Mouse (Mus musculus) heart, embryonic 10.5 days (tissue): Measurements from ENCODE around the gene Apbb1ip. TPM values are rescaled to one million over a fixed set of nuclear protein-coding genes. Genes with fewer than 3 reads are reported as not detected.

ENCODE experiments used
- DNase-seq: peaks from one replicate; pipeline ENCODE4 v3.0.0-alpha.2; 2017; ENCODE audit warnings: low spot score
- H3K27ac ChIP-seq: fragments of 300-500 bp; sonication (generic); 2 replicates; pipeline ENCODE4 v1.5.1; 2016; ENCODE audit warnings: mild to moderate bottlenecking
- H3K27me3 ChIP-seq: fragments of 300-500 bp; sonication (generic); 2 replicates; pipeline ENCODE4 v1.6.1; 2016; ENCODE audit warnings: mild to moderate bottlenecking; ENCODE audit not compliant: poor library complexity, insufficient read depth, severe bottlenecking
- H3K36me3 ChIP-seq: fragments of 300-500 bp; sonication (generic); 2 replicates; pipeline ENCODE4 v1.6.1; 2016; ENCODE audit warnings: mild to moderate bottlenecking, moderate library complexity
- H3K4me1 ChIP-seq: fragments of 300-500 bp; sonication (generic); 2 replicates; pipeline ENCODE4 v1.6.1; 2016; ENCODE audit warnings: mild to moderate bottlenecking
- H3K4me3 ChIP-seq: fragments of 300-500 bp; sonication (generic); 2 replicates; pipeline ENCODE4 v1.5.1; 2016; ENCODE audit warnings: mild to moderate bottlenecking, moderate library complexity
- H3K9me3 ChIP-seq: fragments of 300-500 bp; sonication (generic); 2 replicates; pipeline ENCODE4 v1.6.1; 2016; ENCODE audit warnings: mild to moderate bottlenecking, moderate library complexity
- WGBS: fragments of 180-500 bp; shearing (Covaris S2); methylation state at CpG from one replicate; pipeline ENCODE4 v1.1.7; 2016; 5-methylcytosine and 5-hydroxymethylcytosine counted together
- polyA plus RNA-seq: library from polyadenylated mRNA; unstranded; fragments of >200 nt; fragmentation: Nextera tagmentation; extraction: Ambion mirVana; gene quantifications from 2 replicates; pipeline ENCODE4 v1.2.1, GENCODE M21; 2016

The Apbb1ip gene
- polyA plus RNA-seq, 1 experiment from 2014 or later, result 0.77 TPM

DNA sequence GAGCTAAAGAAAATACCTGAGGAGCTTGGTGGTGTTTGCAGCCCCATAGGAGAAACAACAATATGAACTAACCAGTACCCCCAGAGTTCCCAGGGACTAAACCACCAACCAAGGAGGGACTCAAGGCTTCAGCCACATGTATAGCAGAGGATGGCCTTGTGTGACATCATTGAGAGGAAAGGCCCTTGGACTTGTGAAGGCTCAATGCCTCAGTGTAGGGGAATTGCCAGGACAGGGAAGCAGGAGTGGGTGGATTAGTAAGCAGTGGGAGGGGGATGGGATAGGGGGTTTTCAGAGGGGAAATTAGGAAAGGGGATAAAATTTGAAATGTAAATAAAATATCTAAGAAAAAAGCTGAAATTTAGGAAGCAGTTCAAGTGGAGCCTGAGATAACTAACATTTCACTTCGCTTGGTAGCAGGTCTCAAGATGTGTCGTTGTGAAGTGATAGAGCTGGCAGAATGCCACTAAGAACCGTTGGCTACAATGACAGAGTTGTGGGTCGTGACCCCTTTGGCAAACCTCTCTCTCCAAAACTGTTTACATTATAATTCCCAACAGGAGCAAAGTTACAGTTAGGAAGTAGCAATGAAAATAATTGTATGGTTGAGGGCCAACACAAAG is 7.6 kb downstream of the Apbb1ip start:
- Histone ChIP-seq H3K4me1 (no peaks in the 10 kb centered on the region), H3K4me3 (no peak overlapping the region), H3K36me3 (no peaks in the 10 kb centered on the region), H3K27ac (no peak overlapping the region), H3K9me3 (no peaks in the 10 kb centered on the region), H3K27me3 (no peaks in the 10 kb centered on the region)
- 56% methylated on average over 4 of the region's 4 CpGs for WGBS
- DNase-seq, result no peak

DNA sequence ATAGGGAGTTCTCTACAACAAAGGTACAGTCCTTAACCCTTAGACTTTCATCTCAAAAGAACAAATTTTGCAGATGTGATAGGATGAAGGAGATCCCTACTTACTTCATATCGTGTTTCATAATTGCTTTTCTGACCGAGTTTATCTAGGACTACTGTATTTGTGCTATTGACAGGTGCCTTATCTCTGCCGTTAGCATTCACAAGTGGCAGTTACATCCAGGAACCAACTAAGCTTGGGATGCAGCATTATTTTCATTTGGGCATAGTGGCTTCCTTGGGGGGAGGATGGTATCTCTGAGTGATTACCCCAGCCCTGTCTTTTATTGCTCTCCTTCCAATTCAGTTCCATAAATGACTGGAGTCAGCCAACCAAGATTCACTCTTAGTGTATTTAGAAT is 8.2 kb downstream of the Apbb1ip start:
- 68% methylated on average over 3 of the region's 3 CpGs for WGBS
- H3K36me3 ChIP-seq, result no peaks in the 10 kb centered on the region

DNA sequence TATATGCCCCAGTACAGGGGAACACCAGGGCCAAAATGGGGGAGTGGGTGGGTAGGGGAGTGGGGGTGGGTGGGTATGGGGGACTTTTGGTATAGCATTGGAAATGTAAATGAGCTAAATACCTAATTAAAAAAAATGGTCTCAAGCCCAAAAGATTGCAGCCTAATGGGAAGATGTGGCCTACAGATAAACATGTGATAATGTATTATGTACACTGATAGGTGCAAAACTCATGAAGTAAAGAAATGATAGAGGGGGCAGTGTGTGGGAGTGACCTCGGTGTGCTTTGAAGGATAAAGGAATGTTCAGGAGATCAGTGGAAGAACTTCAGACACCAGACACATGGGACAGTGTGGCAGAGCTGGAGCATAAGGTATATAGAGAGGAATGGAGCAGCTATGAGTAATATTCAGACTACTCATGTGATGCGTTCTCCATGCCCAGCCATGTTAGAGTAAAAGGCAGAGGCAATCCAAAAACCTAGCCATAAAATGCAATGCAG is 9.3 kb downstream of the Apbb1ip start:
- H3K27me3 ChIP-seq, result no peaks in the 10 kb centered on the region
- H3K27ac ChIP-seq, result no peak overlapping the region
- no peak overlapping the region for H3K4me3 ChIP-seq
- 72% methylated on average over 2 of the region's 2 CpGs for WGBS
- H3K9me3 ChIP-seq, result no peaks in the 10 kb centered on the region
- DNase-seq, result no peak
- H3K4me1 ChIP-seq, result no peaks in the 10 kb centered on the region
- H3K36me3 ChIP-seq, result no peaks in the 10 kb centered on the region

More for the DNA sequence above, 8.2 kb downstream of the Apbb1ip start:
- Histone ChIP-seq H3K27ac (no peak overlapping the region), H3K27me3 (no peaks in the 10 kb centered on the region), H3K4me1 (no peaks in the 10 kb centered on the region), H3K9me3 (no peaks in the 10 kb centered on the region), H3K4me3 (no peak overlapping the region)
- DNase-seq, result no peak

DNA sequence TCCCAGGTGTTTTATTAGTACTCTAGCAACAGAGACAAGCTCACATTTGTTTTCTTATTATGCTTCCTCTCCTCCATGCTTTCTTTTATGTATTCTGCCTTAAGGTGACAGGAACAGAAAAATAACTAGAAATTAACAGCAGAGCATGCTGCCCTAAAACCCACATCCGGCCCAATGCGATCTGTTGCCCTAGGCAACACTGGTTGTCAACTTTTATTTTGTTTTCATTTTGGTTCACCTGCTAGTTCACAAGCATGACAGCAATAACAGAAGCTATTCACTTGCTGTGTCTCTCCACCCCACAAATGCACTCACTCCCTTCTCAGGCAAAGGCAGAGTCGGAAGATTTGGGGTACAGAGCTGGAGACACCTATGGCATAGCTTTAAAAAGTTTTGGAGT is 10.3 kb downstream of the Apbb1ip start:
- H3K36me3 ChIP-seq, result no peaks in the 10 kb centered on the region
- no peaks in the 10 kb centered on the region for H3K9me3 ChIP-seq
- H3K27me3 ChIP-seq, result no peaks in the 10 kb centered on the region
- WGBS, result 81% methylated on average over 3 of the region's 3 CpGs
- no peak overlapping the region for H3K4me3 ChIP-seq
- no peaks in the 10 kb centered on the region for H3K4me1 ChIP-seq
- no peak for DNase-seq
- no peak overlapping the region for H3K27ac ChIP-seq

DNA sequence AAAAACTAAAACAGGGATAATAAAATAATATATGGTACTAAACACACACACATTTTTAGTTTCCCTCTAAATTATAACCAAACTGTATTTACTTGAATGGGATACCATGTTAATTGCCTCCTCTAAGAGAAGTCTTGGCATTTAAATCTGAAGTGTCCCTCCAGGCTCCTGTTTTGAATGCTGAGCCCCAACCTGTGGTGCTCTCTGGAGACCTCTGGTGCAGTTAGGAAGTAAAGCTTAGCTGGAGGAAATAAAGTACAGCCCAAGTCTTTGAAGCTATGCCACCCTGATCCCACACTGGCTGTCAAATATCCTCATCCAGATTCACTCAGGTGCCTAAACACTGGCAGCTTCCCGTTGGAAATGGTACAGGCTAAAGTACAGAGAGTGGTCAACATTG is 10.9 kb downstream of the Apbb1ip start:
- Histone ChIP-seq H3K4me3 (no peak overlapping the region), H3K9me3 (no peaks in the 10 kb centered on the region), H3K27ac (no peak overlapping the region), H3K27me3 (no peaks in the 10 kb centered on the region), H3K36me3 (no peaks in the 10 kb centered on the region), H3K4me1 (no peaks in the 10 kb centered on the region)
- no peak for DNase-seq
- 50% methylated on average over 1 of the region's 1 CpGs for WGBS

DNA sequence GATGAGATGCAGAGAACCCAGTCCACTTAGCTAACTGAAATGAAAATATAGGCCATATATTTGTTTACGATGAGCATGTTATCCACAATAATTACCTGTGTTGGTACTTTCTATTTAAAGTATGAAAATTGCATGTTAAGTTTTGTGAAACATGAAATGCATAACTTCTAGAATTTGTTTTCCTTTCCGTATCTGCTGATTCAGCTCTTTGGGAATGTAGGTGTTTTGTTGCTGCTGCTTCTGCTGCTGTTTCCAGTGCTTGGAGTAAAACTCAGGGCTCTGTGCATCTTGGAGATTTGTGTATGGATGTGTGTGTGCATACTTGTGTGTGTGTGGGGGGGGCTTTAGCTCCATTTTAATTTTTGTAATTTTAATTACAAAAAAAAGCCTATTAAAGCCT is 14.8 kb downstream of the Apbb1ip start:
- Histone ChIP-seq H3K36me3 (no peaks in the 10 kb centered on the region), H3K4me1 (no peaks in the 10 kb centered on the region), H3K27ac (no peak overlapping the region), H3K9me3 (no peaks in the 10 kb centered on the region), H3K4me3 (no peak overlapping the region), H3K27me3 (no peaks in the 10 kb centered on the region)
- WGBS, result 85% methylated on average over 2 of the region's 2 CpGs
- no peak for DNase-seq

DNA sequence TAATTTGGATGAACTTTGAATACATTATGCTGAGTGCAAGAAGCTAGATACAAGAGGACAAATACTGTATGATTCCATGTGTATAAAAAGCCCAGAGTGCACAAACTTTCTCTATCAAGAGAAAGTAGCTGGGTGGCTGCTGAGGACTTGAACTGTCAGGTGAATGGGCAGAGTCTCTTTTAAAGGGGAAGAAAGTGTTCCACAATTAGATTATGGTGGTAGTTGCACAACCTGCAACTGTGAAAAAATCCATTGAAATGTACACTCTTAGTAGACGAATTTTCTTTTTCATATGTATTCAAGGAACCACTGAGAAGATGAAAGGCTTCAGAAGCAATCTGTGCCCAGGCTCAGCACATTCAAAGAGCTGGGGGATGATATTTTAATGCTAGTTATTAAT is 15.7 kb downstream of the Apbb1ip start:
- Histone ChIP-seq H3K36me3 (no peaks in the 10 kb centered on the region), H3K9me3 (no peaks in the 10 kb centered on the region), H3K4me3 (no peak overlapping the region), H3K27ac (no peak overlapping the region), H3K4me1 (no peaks in the 10 kb centered on the region), H3K27me3 (no peaks in the 10 kb centered on the region)
- 51% methylated on average over 1 of the region's 1 CpGs for WGBS
- no peak for DNase-seq

DNA sequence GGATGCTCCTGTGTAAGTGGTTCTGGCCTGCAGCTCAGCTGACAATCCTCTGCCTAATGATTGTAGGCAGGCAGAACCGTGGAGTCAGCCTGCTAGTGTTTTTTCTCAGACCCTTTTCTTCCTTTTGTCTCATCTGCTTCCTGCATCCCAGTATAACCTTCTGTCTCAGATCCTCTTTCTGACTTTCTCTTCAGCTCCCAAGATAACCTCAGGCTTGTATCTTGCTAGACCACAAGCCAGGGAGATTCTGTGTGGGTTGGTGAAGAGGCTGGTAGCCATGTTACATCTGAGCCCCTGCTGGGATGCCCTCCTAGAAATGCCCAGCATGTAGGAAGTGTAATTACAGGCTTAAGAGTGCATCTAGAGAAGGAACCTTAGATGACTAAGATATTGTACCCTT is 16.5 kb downstream of the Apbb1ip start:
- no peaks in the 10 kb centered on the region for H3K9me3 ChIP-seq
- no peak overlapping the region for H3K27ac ChIP-seq
- WGBS, result 19% methylated on average over 1 of the region's 1 CpGs
- no peak for DNase-seq
- H3K4me1 ChIP-seq, result no peaks in the 10 kb centered on the region
- peaks cover 2% of the 10 kb centered on the region; the same call in 1 of the 2 replicates for H3K36me3 ChIP-seq
- H3K4me3 ChIP-seq, result no peak overlapping the region
- H3K27me3 ChIP-seq, result no peaks in the 10 kb centered on the region

DNA sequence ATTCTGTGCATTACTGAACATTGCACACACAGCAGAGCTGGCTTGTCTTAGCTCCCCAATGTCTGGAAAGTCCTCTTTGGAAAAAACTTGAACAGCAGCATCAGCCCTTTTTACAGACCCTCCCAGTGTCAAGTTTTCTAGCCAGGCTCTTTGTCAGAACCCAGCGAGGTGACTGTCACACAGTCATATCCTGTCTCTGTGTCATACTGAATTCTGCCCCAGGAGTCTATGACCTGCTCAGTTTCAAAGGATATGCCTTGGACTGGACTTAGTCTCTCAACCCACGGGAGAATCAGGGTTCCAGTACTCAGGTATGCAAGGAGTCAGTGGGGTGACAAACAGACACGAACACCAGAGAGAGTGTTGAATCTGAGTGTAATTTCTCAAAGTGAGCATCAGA is 21.2 kb downstream of the Apbb1ip start:
- Histone ChIP-seq H3K9me3 (0 out of 2 replicates have a peak, but pooled peaks cover 3% of the 10 kb centered on the region), H3K4me3 (no peak overlapping the region), H3K27me3 (no peaks in the 10 kb centered on the region), H3K27ac (no peak overlapping the region), H3K4me1 (no peaks in the 10 kb centered on the region), H3K36me3 (peaks cover 2% of the 10 kb centered on the region; the same call in 1 of the 2 replicates)
- WGBS, result 67% methylated on average over 3 of the region's 3 CpGs
- DNase-seq, result no peak

DNA sequence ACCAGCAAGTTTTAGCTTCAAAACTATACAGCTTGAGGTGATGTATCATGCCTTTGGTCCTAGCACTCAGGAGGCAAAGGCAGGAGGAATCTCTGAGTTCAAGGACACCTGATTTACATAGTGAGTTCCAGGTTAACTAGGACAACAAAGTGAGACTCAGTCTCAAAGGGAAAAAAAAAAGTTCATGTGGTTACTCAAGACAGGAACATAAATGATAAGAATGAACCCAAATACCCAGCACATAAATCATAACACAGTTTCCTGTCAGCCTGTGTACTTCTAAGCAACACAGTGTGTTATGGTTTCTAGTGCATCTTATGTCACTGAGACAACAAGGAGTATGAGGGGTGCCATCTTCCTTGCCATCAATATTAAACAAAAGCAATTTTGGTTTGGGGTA is 22.6 kb downstream of the Apbb1ip start:
- H3K27me3 ChIP-seq, result no peaks in the 10 kb centered on the region
- no peak overlapping the region for H3K4me3 ChIP-seq
- no peaks in the 10 kb centered on the region for H3K4me1 ChIP-seq
- peaks cover 2% of the 10 kb centered on the region; the same call in 1 of the 2 replicates for H3K36me3 ChIP-seq
- H3K27ac ChIP-seq, result no peak overlapping the region
- 0 out of 2 replicates have a peak, but pooled peaks cover 3% of the 10 kb centered on the region for H3K9me3 ChIP-seq
- no peak for DNase-seq

DNA sequence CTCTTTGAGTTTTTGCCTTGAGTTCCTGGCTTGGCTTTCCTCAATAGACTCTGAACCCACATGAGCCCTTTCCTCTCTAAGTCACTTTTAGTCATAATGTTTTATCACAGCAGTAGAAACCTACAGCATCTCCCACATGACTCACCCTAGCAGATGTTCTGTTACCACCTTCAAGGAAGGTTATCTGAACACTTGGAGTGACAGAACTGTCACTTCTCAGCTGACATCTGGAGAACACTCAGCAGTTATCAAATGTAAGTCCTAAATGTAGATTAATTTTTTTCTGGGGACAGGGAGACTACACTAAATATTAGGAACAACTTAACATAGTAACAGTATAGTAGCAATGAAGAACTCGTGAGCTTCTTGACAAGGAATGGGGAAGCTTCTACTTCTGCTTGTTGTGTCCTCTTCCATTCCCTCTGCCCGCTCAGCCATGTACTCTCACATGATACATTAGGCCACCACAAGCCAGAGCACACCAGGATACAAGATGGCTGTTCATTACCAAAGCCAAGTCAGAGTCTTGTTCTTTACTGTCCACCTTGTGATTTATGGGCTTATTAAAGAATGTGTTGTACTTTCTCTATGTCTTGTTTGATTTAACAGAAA is 25.6 kb downstream of the Apbb1ip start:
- H3K4me1 ChIP-seq, result no peaks in the 10 kb centered on the region
- WGBS, result 72% methylated on average over 2 of the region's 2 CpGs
- peaks cover 2% of the 10 kb centered on the region; the same call in 1 of the 2 replicates for H3K36me3 ChIP-seq
- no peaks in the 10 kb centered on the region for H3K27me3 ChIP-seq
- H3K4me3 ChIP-seq, result no peak overlapping the region
- H3K9me3 ChIP-seq, result 0 out of 2 replicates have a peak, but pooled peaks cover 3% of the 10 kb centered on the region
- no peak for DNase-seq
- H3K27ac ChIP-seq, result no peak overlapping the region

DNA sequence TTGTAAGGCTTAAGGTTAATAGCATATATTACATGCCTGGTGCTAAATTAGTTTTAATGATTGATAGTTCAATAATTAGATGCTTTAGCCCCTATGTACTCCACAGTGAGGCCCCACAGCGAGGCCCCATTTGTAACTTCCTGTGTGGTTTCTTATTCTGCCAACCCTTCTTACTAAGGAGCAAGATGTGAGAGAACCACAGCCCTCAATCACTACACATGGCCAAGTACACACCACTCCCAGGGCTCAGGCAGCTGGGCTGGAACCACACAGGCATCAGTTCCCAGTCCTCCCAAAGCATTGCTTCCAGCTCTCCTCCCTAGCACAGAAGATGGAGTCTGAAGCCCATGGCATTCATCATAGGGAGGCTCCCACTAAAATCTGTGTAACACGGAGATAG is 31.7 kb downstream of the Apbb1ip start:
- no peaks in the 10 kb centered on the region for H3K4me1 ChIP-seq
- H3K27me3 ChIP-seq, result no peaks in the 10 kb centered on the region
- H3K36me3 ChIP-seq, result no peaks in the 10 kb centered on the region
- 82% methylated on average over 2 of the region's 2 CpGs for WGBS
- H3K9me3 ChIP-seq, result no peaks in the 10 kb centered on the region
- no peak overlapping the region for H3K27ac ChIP-seq
- no peak for DNase-seq
- H3K4me3 ChIP-seq, result no peak overlapping the region

DNA sequence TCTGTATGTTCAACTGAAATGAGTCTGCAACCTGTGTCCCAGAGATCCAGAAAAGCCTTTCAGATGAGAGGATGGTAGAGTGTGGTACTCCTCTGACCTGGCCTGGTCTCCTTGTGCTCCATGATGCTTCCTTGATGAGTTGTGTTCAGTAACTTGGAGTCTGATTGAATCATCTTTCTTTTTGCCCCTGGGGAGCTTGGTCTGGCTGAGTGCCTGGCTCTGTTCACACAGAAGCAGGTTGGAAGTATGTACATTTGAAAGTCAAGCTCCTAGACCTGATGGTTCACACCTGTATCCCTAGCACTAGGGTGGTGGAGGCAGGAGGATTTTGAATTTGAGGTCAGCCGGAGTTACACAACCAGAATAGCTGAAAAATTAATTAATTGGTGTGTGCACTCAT is 32.7 kb downstream of the Apbb1ip start:
- DNase-seq, result no peak
- no peaks in the 10 kb centered on the region for H3K4me1 ChIP-seq
- no peak overlapping the region for H3K27ac ChIP-seq
- no peaks in the 10 kb centered on the region for H3K9me3 ChIP-seq
- H3K27me3 ChIP-seq, result no peaks in the 10 kb centered on the region
- no peak overlapping the region for H3K4me3 ChIP-seq
- 79% methylated on average over 1 of the region's 1 CpGs for WGBS
- no peaks in the 10 kb centered on the region for H3K36me3 ChIP-seq
